Mouse (Mus musculus): ENCODE results near the gene Cda. TPM values are rescaled to one million over a fixed set of nuclear protein-coding genes. Genes with fewer than 3 reads are reported as not detected.

Cda gene
- total RNA-seq (2021): 1 to 10 TPM; 1.9 to 3.2 TPM
- long read RNA-seq, experiment 1, partial matches to known transcripts: 0 of 1 reads
- long read RNA-seq, experiment 1, other reads (novel, unspliced or antisense): 0 of 1 reads
- long read RNA-seq, experiment 2, partial matches to known transcripts: 0 of 3 reads
- long read RNA-seq, experiment 2, other reads (novel, unspliced or antisense): 3 of 3 reads

DNA sequence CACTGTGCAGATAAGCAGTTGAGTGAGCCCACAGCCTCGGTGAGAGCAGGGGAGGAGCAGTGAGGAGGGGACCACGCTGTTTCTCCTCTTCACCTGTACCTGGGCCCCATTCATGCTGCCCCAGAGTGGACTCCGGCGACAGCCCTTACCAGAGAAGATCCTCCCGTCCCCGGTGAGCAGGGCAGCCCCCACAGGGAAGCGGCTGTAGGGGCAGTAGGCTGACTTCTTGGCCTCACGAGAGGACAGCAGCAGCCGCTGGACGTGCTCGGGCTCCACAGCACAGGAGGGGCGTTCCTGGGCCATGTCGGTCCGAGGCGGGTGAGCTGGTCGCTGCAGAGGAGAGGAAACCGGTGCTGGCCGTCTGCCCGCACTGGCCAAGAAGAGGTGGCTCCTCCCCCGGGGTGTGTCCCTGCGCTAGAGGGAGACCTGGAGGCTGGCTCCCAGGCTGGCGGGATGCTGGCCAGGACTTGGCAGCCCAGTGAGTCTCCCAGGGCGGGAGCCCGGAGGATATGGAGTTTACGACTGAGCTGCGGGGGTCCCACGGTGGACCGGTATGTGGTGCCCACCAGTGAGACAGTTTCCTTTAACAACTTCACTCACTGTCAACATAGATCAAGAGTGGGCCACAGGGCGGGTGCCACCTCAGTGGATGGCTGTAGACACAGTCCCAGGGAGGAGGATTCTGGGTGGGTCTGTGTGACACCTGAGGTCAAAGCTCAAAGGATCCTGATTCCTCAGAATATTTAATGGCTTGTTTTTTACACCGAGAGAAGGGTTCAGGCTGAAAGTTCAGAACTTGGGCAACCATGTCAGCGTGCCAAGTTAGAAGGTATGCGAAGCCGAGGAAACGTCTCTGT lies at the start of gene Cda:
TSS of gene Cda (minus strand) at position 352 of the 857 bp plus-strand sequence.
- H3K27ac ChIP-seq: no peak within 1 kb of the TSS
- no peak for TF ChIP-seq CTCF (conservative IDR thresholded peaks at IDR 0.05)
- H3K4me3 ChIP-seq: peak within 1 kb of the TSS; percentile 32; the same call in 1 of the 2 replicates
- no peak for DNase-seq (ENCODE audit: low spot score in 2 of 2)

DNA sequence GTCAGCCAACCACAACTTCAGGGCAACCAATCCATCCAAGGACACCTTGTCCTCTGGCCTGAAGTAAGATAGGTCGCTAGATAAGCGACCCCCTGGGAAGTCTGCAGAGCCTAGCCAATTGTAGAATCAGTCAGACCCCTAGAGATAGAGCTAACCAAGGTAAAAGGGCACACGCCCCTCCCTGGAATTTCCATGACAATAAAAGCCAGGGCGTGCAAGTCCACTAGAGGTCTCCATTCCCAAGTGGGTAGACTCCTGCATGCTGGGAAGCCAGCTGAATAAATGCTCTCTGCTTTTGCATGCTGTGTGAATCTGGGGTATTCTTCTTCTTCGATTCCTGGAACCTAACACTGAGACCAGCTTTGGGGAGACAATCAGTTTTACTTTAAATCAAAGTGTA lies 48.6 kb upstream of the Cda start:
- peak overlapping the region; percentile 75; the same call in 1 of the 2 replicates for H3K27ac ChIP-seq
- peak; percentile 58 for TF ChIP-seq CTCF (conservative IDR thresholded peaks at IDR 0.05)
- H3K4me3 ChIP-seq: no peak overlapping the region
- no peak for DNase-seq (ENCODE audit: low spot score in 2 of 2)

GRCm38 (mm10) chr4:138415991-138416390 lies 48.2 kb upstream of the Cda start:
- TF ChIP-seq CTCF (conservative IDR thresholded peaks at IDR 0.05): no peak
- DNase-seq (ENCODE audit: low spot score in 2 of 2): peak; percentile 48 to 50
- Histone ChIP-seq H3K4me3 (no peak overlapping the region), H3K27ac (peak overlapping the region; percentile 75)

GRCm38 (mm10) chr4:138414725-138415124 lies 46.9 kb upstream of the Cda start:
- Histone ChIP-seq H3K4me3 (no peak overlapping the region), H3K27ac (peak overlapping the region; percentile 75)
- peak; percentile 35 to 72 for DNase-seq (ENCODE audit: low spot score in 2 of 2)
- no peak for TF ChIP-seq CTCF (conservative IDR thresholded peaks at IDR 0.05)

- DNase-seq (ENCODE audit: low spot score in 2 of 2): no peak
- no peak overlapping the region for H3K27ac ChIP-seq
- no peak overlapping the region for H3K4me3 ChIP-seq
- no peak for TF ChIP-seq CTCF (conservative IDR thresholded peaks at IDR 0.05)
Measured at GRCm38 (mm10) chr4:138411504-138412121, 43.8 kb upstream of the Cda start.

DNA sequence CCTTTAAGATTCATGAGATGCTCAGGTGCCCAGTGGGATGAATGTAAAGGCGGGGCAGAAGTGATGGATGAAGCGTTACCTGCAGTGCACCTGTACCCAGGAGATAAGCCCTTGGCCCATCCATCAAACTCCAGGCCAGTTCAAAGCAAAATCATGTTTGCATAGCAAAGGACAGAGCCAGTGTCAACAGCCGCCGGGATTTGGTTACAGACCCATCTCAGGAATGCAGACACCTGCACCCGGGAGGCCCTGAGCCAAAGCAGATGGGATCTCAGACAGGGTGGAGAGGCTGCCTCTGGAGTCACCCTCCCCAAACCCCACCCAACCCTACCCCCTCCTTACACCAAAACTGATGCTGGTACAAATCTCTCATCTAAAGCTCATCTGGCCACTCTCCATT lies 43.2 kb upstream of the Cda start:
- TF ChIP-seq CTCF (conservative IDR thresholded peaks at IDR 0.05): no peak
- no peak overlapping the region for H3K27ac ChIP-seq
- H3K4me3 ChIP-seq: no peak overlapping the region
- no peak for DNase-seq (ENCODE audit: low spot score in 2 of 2)

GRCm38 (mm10) chr4:138407479-138408194 lies 39.8 kb upstream of the Cda start:
- Histone ChIP-seq H3K4me3 (no peak overlapping the region), H3K27ac (no peak overlapping the region)
- TF ChIP-seq CTCF (conservative IDR thresholded peaks at IDR 0.05): no peak
- DNase-seq (ENCODE audit: low spot score in 2 of 2): no peak

DNA sequence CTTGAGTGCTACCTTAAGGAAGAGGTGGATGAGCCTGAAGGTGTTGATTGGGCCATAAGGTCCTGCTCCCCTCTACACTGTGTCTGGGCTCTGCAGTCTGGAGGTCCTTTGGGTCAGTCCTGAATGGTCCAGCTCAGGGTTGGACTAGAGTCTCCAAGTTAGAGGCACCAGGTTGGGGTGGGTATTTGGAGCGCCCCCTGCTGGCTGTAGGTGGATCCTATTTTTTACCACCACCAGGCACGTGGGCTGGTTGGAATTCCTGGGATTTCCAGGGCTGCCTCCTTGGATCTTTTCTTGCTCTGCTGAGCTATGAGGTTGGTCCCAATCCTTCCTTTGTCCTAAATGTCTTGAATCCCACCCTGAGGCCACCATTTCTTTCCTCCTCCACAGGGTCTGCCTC lies 37.0 kb upstream of the Cda start:
- peak; percentile 88 for TF ChIP-seq CTCF (conservative IDR thresholded peaks at IDR 0.05)
- Histone ChIP-seq H3K27ac (no peak overlapping the region), H3K4me3 (no peak overlapping the region)
- no peak for DNase-seq (ENCODE audit: low spot score in 2 of 2)

- no peak for TF ChIP-seq CTCF (conservative IDR thresholded peaks at IDR 0.05)
- Histone ChIP-seq H3K4me3 (peak overlapping the region; percentile 78), H3K27ac (peak overlapping the region; percentile 91)
- DNase-seq (ENCODE audit: low spot score in 2 of 2): no peak
Measured at GRCm38 (mm10) chr4:138396711-138397110, 28.9 kb upstream of the Cda start.

- TF ChIP-seq CTCF (conservative IDR thresholded peaks at IDR 0.05): peak; percentile 30; the same call in 1 of the 2 replicates
- DNase-seq (ENCODE audit: low spot score in 2 of 2): peak; percentile 82 to 86
- H3K4me3 ChIP-seq: peak within 1 kb of the TSS; percentile 78
- H3K27ac ChIP-seq: peak within 1 kb of the TSS; percentile 91
Measured at GRCm38 (mm10) chr4:138395971-138396645, 28.3 kb upstream of the Cda start, which contains the start of gene Fam43b. Gene Fam43b, minus strand, starts transcription at chr4:138396528.

GRCm38 (mm10) chr4:138395087-138395970 lies 27.5 kb upstream of the Cda start:
- H3K27ac ChIP-seq: peak overlapping the region; percentile 91
- TF ChIP-seq CTCF (conservative IDR thresholded peaks at IDR 0.05): no peak
- peak; percentile 46 to 53 for DNase-seq (ENCODE audit: low spot score in 2 of 2)

More at GRCm38 (mm10) chr4:138395087-138395970, 27.5 kb upstream of the Cda start:
- H3K4me3 ChIP-seq: peak overlapping the region; percentile 78
